Mouse (Mus musculus): Measurements from ENCODE around the gene Pex11g. TPM values are rescaled to one million over a fixed set of nuclear protein-coding genes. Genes with fewer than 3 reads are reported as not detected.

Gene Pex11g
- 2.7 TPM for polyA plus RNA-seq (2017; shearing (Covaris generic))

DNA sequence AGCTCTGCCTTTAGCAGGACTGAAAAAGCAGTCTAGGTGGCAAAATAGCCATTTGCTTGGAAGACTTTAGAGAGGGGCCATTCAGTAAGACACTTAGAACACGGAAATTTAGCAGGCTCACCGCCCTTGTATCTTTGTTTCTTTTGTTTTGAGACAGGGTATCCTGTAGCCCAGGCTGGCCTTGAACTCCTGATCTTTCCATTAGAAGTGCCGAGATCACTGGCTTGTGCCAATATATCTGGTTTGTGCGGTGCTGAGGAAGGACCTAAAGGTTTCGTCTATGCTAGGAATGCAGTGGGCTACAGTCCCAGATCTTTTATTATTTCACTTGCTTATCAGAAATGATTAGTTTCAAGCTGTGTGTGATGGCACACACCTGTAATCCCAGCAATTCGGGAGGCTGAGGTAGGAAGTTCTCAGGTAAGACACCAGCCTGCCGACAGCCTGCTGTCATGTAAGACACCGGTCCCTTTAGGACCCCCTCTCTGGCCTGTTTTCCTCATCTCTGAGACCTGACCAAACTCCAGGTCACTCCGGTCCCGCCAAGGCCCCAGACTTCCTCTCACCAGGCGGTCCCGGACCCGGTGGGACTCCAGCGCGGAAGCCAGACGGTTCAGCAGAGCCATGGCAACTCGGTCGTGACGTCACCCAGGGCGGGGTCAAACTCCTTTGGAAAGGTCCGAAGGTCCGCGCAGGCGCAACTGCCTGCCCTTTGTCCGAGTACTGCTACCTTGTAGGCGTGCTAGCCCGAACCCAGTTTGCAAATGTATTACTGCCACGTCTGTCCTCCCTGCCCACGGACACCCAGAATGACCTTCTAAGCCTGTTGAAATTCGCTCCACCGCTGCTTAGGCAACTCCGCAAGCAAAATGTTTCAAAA, at the start of gene Pex11g:
Gene Pex11g (minus strand): TSS at position 675 of the 880 bp plus-strand sequence.

DNA sequence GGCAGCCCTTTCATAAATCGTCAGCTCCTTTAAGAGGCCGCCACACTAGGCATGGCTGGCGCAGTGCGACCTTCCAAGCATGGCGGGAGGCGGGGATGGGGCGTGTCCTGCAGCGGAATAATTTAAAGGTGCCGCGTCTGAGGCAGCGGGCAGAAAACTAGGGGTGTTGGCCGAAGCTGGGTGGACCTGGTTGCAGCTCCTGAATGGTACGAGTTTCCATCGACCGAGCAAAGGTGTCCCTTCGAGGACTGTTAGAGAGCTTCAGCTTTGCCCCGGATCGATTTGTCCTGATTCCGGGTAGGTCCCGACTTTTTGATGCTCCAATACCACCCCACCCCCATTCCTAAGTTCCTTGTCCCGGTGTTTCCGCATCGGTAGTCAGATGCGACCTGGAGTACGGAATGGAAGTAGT, 47.8 kb upstream of the Pex11g start, which contains the start of gene Pnpla6:
Gene Pnpla6 (plus strand): TSS at position 125 of the 412 bp plus-strand sequence.

DNA sequence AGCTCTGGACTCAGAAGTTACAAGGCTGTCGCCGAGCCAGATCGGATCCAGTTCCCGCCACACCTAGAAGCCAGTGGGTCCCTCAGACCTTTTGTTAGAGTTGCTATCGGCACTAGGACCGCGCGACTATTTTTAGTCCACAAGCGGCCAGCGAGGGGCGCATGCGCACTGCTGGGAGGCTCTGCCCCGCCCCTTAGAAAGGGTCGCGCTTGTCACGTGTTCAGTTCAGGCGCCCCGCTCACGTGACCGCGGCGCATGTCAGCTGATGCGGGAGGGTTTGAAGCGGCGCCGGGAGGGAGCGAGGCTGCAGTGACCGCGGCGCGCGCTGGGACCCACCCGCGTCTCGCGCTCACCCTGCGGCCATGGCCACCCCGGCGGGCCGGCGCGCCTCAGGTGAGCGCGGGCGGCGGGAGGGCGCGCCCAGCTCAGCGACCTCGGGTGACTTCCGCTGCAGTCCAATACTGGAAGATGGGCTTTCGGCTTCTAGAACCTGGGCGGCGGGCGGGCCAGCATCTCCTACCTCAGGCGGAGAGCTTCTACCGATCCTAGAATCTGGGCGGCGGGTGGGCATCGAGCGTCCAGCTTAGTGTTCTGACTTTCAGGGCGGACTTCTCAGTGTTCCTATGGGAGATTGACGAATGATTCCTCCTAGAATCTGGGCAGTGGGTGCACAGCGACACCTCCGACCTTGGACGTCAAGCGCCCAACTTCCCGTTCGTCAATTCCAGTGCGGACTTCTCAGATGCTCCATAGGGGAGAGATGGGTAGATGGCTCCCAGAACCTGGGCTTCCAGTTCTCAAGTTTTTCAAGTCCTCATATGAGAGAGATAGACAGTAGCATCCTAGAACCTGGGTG, 33.0 kb upstream of the Pex11g start, which contains the start of gene Mcoln1:
Gene Mcoln1 (plus strand): TSS at position 223 of the 856 bp plus-strand sequence.

DNA sequence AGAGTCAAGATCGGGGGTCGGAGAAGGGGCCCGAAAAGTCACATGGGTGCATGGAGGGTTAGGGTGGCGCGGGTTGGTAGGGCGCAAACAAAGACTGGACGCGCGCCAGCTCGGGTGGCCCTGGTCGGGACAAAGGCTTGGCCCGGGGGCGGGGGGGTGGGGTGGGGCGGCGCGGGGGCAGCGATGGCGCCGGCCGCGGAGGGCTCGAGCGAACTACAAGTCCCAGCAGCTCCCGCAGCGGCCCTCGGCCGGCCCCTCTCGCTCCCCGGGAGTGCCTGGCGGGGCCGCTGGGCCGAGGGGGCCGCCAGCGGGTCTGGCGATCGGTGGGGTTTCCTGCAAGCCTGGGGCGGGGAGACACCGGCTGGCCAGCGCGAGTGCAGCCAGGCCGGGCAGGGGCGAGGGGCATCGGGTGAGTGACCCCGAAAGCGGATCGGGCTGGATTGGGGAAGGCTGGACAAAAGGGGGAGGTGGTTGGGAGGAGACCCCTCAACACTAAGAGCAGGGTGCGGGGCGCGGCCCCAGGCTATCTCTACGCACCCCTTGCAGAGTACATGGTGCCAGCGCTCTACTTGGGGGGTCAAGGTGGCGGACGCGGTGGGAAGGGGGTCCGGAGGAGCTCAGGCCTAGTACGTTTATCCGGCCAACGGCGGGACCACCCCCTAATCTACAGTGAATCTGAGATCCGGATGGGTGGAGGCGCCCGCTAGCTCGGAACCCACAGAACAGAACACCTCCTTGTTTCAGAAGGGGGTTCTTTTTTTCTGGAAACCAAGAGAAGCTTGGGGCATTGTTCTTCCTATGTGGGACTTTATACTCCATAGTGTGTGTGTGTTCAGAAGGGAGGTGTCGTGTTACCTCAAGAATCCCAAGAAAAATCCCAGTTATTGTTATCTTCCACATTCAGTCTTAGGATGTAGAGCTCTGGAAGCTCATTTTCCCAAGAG, 25.7 kb upstream of the Pex11g start, which contains the start of gene Zfp358:
Gene Zfp358 (plus strand): TSS at position 238 of the 944 bp plus-strand sequence.

DNA sequence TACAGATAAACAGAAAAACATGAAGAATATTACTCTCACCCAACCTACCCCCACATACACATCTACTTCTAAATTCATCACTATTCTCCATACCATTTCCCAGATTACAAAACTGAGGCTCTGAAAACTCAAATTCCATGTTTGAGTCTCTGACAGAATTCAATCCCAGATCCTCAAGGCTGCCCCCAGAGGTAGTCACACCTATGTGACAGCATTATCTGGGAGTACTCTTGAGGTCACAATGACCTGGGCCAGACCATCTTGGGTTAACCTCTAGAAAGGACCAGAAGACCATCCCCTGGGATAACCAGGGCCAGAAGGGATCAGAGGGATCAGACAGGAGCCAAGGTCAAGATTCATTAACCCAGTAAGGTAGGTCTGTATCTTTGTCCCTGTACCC, 3.1 kb upstream of the Pex11g start, which contains the start of gene Tex45:
Gene Tex45 (plus strand): TSS at position 301 of the 400 bp plus-strand sequence.

Other genes starting within 250 kb of the Pex11g start
- gene Insr, start 188.1 kb downstream of the Pex11g start, polyA plus RNA-seq (2017; shearing (Covaris generic)): 15.9 TPM
- gene A430078G23Rik, start 114.3 kb downstream of the Pex11g start, polyA plus RNA-seq (2017; shearing (Covaris generic)): 108 TPM
- 113 TPM for gene Arhgef18, start 74.7 kb downstream of the Pex11g start, polyA plus RNA-seq (2017; shearing (Covaris generic))
- not detected for gene Tex45, start 3.2 kb upstream of the Pex11g start, polyA plus RNA-seq (2017; shearing (Covaris generic))
- 1.5 TPM for gene Zfp358, start 25.5 kb upstream of the Pex11g start, polyA plus RNA-seq (2017; shearing (Covaris generic))
- gene Mcoln1, start 32.8 kb upstream of the Pex11g start, polyA plus RNA-seq (2017; shearing (Covaris generic)): 81.1 TPM
- gene Pnpla6, start 47.7 kb upstream of the Pex11g start, polyA plus RNA-seq (2017; shearing (Covaris generic)): 37.4 TPM
- gene C330021F23Rik, start 100.3 kb upstream of the Pex11g start, polyA plus RNA-seq (2017; shearing (Covaris generic)): not detected
- 0.98 TPM for gene Camsap3, start 119.6 kb upstream of the Pex11g start, polyA plus RNA-seq (2017; shearing (Covaris generic))
- gene Xab2, start 153.6 kb upstream of the Pex11g start, polyA plus RNA-seq (2017; shearing (Covaris generic)): 113 TPM
- 79.9 TPM for gene Pet100, start 153.9 kb upstream of the Pex11g start, polyA plus RNA-seq (2017; shearing (Covaris generic))
- not detected for gene Pcp2, start 157.9 kb upstream of the Pex11g start, polyA plus RNA-seq (2017; shearing (Covaris generic))
- 212 TPM for gene Stxbp2, start 163.3 kb upstream of the Pex11g start, polyA plus RNA-seq (2017; shearing (Covaris generic))
- not detected for gene Retn, start 188.1 kb upstream of the Pex11g start, polyA plus RNA-seq (2017; shearing (Covaris generic))
- not detected for gene Mcemp1, start 198.1 kb upstream of the Pex11g start, polyA plus RNA-seq (2017; shearing (Covaris generic))
- gene Fcor, start 204.7 kb upstream of the Pex11g start, polyA plus RNA-seq (2017; shearing (Covaris generic)): not detected
- gene Trappc5, start 208.6 kb upstream of the Pex11g start, polyA plus RNA-seq (2017; shearing (Covaris generic)): 22.3 TPM
- 0.46 TPM for gene Fcer2a, start 226.5 kb upstream of the Pex11g start, polyA plus RNA-seq (2017; shearing (Covaris generic))